Mouse (Mus musculus) heart, postnatal 0 days (tissue): ENCODE results near the gene Slc35f1. TPM values are rescaled to one million over a fixed set of nuclear protein-coding genes. Genes with fewer than 3 reads are reported as not detected.

Source experiments
- ATAC-seq: fragments of 200-750 bp; cut with Nextera tagmentation; 2 replicates; pipeline ENCODE4 v1.8.0; 2017; ENCODE audit warnings: low read depth, moderate number of reproducible peaks, moderate library complexity; ENCODE audit not compliant: insufficient read depth
- DNase-seq: peaks from one replicate; pipeline ENCODE4 v3.0.0-alpha.2; 2016; ENCODE audit warnings: low spot score
- H3K27ac ChIP-seq: fragments of 300-500 bp; sonication (generic); 2 replicates; pipeline ENCODE4 v1.5.1; 2014; ENCODE audit warnings: low read depth, mild to moderate bottlenecking
- H3K27me3 ChIP-seq: fragments of 300-500 bp; sonication (generic); 2 replicates; pipeline ENCODE4 v1.6.1; 2014; ENCODE audit warnings: low read length, mixed read lengths; ENCODE audit not compliant: control insufficient read depth, insufficient read depth
- H3K36me3 ChIP-seq: fragments of 300-500 bp; sonication (generic); replicated peaks from 2 replicates; pipeline ENCODE4 v1.6.1; 2014; ENCODE audit warnings: low read length, mixed read lengths; ENCODE audit not compliant: control insufficient read depth, insufficient read depth
- H3K4me1 ChIP-seq: fragments of 300-500 bp; sonication (generic); 2 replicates; pipeline ENCODE4 v1.6.1; 2014; ENCODE audit warnings: antibody characterized with exemption; ENCODE audit not compliant: control insufficient read depth, insufficient read depth
- H3K4me2 ChIP-seq: fragments of 300-500 bp; sonication (generic); 2 replicates; pipeline ENCODE4 v1.6.1; 2014; ENCODE audit warnings: low read depth, mild to moderate bottlenecking, low read length, moderate library complexity
- H3K4me3 ChIP-seq: fragments of 300-500 bp; sonication (generic); 2 replicates; pipeline ENCODE4 v1.5.1; 2014; ENCODE audit warnings: low read depth, low read length
- H3K9ac ChIP-seq: fragments of 300-500 bp; sonication (generic); replicated peaks from 2 replicates; pipeline ENCODE4 v1.6.1; 2014; ENCODE audit warnings: low read depth, low read length, mixed read lengths
- H3K9me3 ChIP-seq: fragments of 300-500 bp; sonication (generic); replicated peaks from 2 replicates; pipeline ENCODE4 v1.6.1; 2016; ENCODE audit warnings: low read length; ENCODE audit not compliant: control insufficient read depth
- CTCF ChIP-seq: IDR thresholded peaks from 2 replicates; pipeline ENCODE4 v1.5.1; 2016; ENCODE audit warnings: antibody characterized with exemption, control low read depth, low read depth
- EP300 ChIP-seq: IDR thresholded peaks from 2 replicates; pipeline ENCODE4 v1.6.1; 2016; ENCODE audit warnings: antibody characterized with exemption, low read depth
- WGBS: fragments of 180-500 bp; shearing (Covaris S2); extraction: QIAGEN DNeasy Blood & Tissue Kit; methylation state at CpG from one replicate; pipeline ENCODE4 v1.1.7; 2014; 5-methylcytosine and 5-hydroxymethylcytosine counted together
- polyA plus RNA-seq: library from polyadenylated mRNA; unstranded; fragments of >200 nt; fragmentation: Nextera tagmentation; extraction: Ambion mirVana; gene quantifications from 2 replicates; pipeline ENCODE4 v1.2.1, GENCODE M21; 2015
- total RNA-seq: library from RNA; depleted of rRNA; stranded (reverse); fragments of >200 nt; gene quantifications from 2 replicates; pipeline ENCODE4 v1.2.3, GENCODE M21; 2014; ENCODE audit warnings: low replicate concordance

The Slc35f1 gene
- total and polyA plus RNA-seq, 2 experiments from 2014 or later: 0.57 to 3.1 TPM

DNA sequence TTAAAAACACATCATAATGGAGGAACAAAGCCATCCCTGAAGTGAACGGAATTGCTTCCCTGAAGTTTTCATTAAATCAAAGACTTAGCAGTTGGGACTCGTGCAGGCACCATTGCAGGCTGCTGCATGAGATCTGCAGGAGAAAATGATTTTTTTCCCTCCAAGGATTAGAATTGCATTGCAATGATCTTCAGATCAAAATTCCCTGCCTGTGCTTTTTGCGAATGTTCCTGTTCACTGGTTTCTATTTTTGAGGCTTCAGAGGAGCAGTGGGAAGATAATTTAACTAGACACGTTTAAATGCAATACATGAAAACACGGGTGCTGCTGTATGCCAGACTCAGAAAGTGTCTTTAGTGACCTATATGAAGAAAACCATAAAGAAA, 250.5 kb downstream of the Slc35f1 start:
- no peak overlapping the region for H3K4me3 ChIP-seq
- no peaks in the 10 kb centered on the region for H3K9me3 ChIP-seq
- no peak overlapping the region for H3K4me2 ChIP-seq
- ATAC-seq (no peak), DNase-seq (no peak)
- WGBS: 63% methylated on average over 5 of the region's 5 CpGs
- H3K27ac ChIP-seq: no peak overlapping the region
- TF ChIP-seq EP300 (no peak), CTCF (no peak)
- no peak overlapping the region for H3K9ac ChIP-seq
- H3K27me3 ChIP-seq: no peaks in the 10 kb centered on the region
- H3K36me3 ChIP-seq: no peaks in the 10 kb centered on the region
- H3K4me1 ChIP-seq: no peaks in the 10 kb centered on the region

DNA sequence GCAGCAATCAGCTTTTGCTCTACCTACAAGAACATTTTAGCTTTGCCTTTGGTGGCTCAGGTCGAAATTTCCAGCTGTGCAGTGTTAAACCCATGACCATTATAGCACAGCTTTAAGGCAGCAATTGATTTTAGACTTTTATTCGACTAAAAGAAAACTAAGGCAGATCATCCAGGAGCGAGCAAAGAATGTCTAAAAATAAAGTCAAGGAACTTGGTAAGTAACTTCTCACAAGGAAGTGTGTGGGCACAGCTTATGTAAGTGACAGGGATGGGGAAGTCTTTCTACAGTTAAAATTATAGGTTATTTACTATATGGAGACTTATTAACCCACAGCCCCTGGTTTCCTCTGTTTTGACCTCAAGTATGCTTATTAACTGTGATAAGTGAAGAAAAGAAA, 262.2 kb downstream of the Slc35f1 start:
- no peaks in the 10 kb centered on the region for H3K9me3 ChIP-seq
- H3K36me3 ChIP-seq: no peaks in the 10 kb centered on the region
- H3K4me3 ChIP-seq: no peak overlapping the region
- 65% methylated on average over 3 of the region's 3 CpGs for WGBS
- DNase-seq (no peak), ATAC-seq (no peak)
- H3K27ac ChIP-seq: no peak overlapping the region
- TF ChIP-seq CTCF (no peak), EP300 (no peak)
- H3K9ac ChIP-seq: no peak overlapping the region
- no peaks in the 10 kb centered on the region for H3K27me3 ChIP-seq
- no peak overlapping the region for H3K4me2 ChIP-seq
- H3K4me1 ChIP-seq: no peaks in the 10 kb centered on the region

DNA sequence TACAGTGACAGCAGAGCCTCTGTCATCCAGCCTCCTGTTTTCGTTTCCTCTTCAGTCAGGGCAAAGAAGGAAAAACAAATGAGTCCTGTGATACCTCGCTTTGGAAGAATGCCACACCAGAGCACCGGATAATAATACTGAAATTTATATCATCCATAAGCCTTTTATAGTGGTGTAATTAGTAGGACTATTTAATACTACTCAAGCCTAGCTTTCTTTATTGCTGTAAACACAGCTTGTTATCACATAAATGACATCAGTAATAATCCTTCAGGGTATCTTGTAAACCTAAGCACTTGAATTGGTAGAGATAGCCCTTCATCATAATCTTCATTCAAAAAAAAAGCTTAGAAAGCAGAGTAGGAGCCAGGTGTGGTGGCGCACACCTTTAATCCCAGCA, 266.4 kb downstream of the Slc35f1 start:
- no peak overlapping the region for H3K9ac ChIP-seq
- no peak overlapping the region for H3K27ac ChIP-seq
- no peaks in the 10 kb centered on the region for H3K9me3 ChIP-seq
- no peaks in the 10 kb centered on the region for H3K4me1 ChIP-seq
- no peaks in the 10 kb centered on the region for H3K27me3 ChIP-seq
- TF ChIP-seq EP300 (no peak), CTCF (no peak)
- DNase-seq (no peak), ATAC-seq (no peak)
- H3K4me2 ChIP-seq: no peak overlapping the region
- no peaks in the 10 kb centered on the region for H3K36me3 ChIP-seq
- 61% methylated on average over 4 of the region's 4 CpGs for WGBS
- H3K4me3 ChIP-seq: no peak overlapping the region

DNA sequence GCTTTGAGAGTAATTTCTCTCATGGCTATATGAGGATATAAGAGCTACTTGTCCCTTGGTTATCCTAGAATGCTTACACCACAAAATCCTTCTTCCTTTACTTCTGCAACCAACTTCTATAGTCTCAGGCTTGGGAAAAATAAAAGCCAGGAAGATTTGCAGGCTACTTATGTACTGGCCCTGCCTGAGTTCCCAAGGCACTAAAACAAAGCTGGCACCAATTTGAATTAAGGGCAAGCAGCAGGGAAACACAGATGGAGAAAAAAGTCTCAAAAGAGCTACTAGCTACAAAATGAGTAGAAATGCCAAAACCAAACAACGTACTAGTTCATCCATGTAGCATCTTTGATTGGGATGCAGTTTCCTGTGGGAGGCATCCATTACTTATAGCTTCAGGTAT, 288.9 kb downstream of the Slc35f1 start:
- WGBS: 85% methylated on average over 1 of the region's 1 CpGs
- Histone ChIP-seq H3K9ac (no peak overlapping the region), H3K9me3 (no peaks in the 10 kb centered on the region), H3K27me3 (no peaks in the 10 kb centered on the region), H3K4me1 (no peaks in the 10 kb centered on the region), H3K4me2 (no peak overlapping the region), H3K4me3 (no peak overlapping the region), H3K36me3 (no peaks in the 10 kb centered on the region), H3K27ac (no peak overlapping the region)
- DNase-seq (no peak), ATAC-seq (no peak)
- TF ChIP-seq EP300 (no peak), CTCF (no peak)

DNA sequence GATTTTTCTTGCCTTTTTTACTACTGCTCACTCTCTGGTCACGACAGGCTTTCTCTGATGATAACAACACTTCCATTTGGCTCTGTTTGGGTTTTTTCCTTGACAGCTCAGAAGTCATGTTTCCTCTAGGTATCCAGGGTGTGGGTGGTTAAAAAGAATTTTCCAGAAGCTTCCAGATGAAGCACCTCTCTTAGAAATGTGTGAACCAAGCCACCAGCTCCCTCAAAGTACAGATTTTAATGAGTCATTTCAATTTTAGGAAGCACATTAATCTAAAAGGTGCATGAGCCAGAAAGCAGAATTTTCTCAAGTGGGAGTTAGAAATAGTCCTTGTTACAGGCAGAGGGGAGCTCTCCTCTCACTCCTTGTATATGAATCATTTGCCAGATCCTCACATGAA, 292.5 kb downstream of the Slc35f1 start:
- H3K4me2 ChIP-seq: no peak overlapping the region
- no peaks in the 10 kb centered on the region for H3K27me3 ChIP-seq
- DNase-seq (no peak), ATAC-seq (no peak)
- no peaks in the 10 kb centered on the region for H3K36me3 ChIP-seq
- no peak overlapping the region for H3K9ac ChIP-seq
- 22% methylated on average over 1 of the region's 1 CpGs for WGBS
- no peak overlapping the region for H3K27ac ChIP-seq
- H3K9me3 ChIP-seq: no peaks in the 10 kb centered on the region
- no peaks in the 10 kb centered on the region for H3K4me1 ChIP-seq
- H3K4me3 ChIP-seq: no peak overlapping the region
- TF ChIP-seq EP300 (no peak), CTCF (no peak)

DNA sequence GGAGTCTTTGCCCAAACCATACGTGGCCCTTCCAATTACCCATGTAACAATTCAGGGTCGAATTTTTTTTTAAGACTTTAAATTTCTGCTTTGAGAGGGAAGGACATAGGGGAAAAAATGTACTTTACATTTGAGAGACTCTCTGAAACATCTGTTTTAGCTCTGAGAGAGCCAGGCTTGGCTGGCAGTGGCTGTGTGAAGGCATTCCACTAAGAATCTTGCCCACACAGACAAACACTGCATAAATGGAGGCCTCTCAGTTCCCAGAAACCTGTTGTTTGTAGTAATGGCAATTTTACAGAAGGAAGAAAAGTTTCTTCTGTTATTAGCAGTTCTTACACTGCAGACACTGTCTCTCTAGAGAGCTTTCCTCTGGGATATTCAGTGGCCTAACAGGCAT, 301.9 kb downstream of the Slc35f1 start:
- Histone ChIP-seq H3K36me3 (no peaks in the 10 kb centered on the region), H3K4me2 (no peak overlapping the region), H3K9ac (no peak overlapping the region), H3K27me3 (no peaks in the 10 kb centered on the region), H3K4me1 (no peaks in the 10 kb centered on the region), H3K9me3 (no peaks in the 10 kb centered on the region), H3K27ac (no peak overlapping the region), H3K4me3 (no peak overlapping the region)
- no peak for TF ChIP-seq CTCF
- no peak for TF ChIP-seq EP300
- DNase-seq: no peak
- no peak for ATAC-seq
- WGBS: 54% methylated on average over 2 of the region's 2 CpGs
